Mouse (Mus musculus) embryonic fibroblast, embryonic 13.5 days (primary cell): ENCODE measurements around the gene Sfxn5.

Source experiments
- CTCF ChIP-seq: IDR thresholded peaks from 2 replicates; pipeline ENCODE4 v1.5.1; 2011; ENCODE audit warnings: mild to moderate bottlenecking, control low read depth, low read length, moderate library complexity, borderline replicate concordance; ENCODE audit not compliant: insufficient read depth
- POLR2A ChIP-seq: IDR thresholded peaks from 2 replicates; pipeline ENCODE4 v1.6.1; 2011; ENCODE audit warnings: low read depth, mild to moderate bottlenecking, control low read depth, low read length, moderate library complexity

GRCm38 (mm10) chr6:85187340-85188211 is 145.6 kb downstream of the Sfxn5 start, which contains the start of gene Emx1:
- TF ChIP-seq CTCF (no peak), POLR2A (no peak)
